Mouse (Mus musculus) small intestine, adult 2 months (tissue): ENCODE results near the gene 9230112D13Rik. TPM values are rescaled to one million over a fixed set of nuclear protein-coding genes. Genes with fewer than 3 reads are reported as not detected.
A peak's percentile ranks its signal among the peaks of the same experiment; 100 is the strongest.

Experiments
- H3K27ac ChIP-seq: fragments of 200-500 bp; 2 replicates; pipeline ENCODE4 v1.5.1; 2012; ENCODE audit warnings: low read depth, low read length, control low read depth, inconsistent platforms; ENCODE audit not compliant: insufficient read depth
- H3K27me3 ChIP-seq: fragments of 200-500 bp; 2 replicates; pipeline ENCODE4 v1.6.1; 2012; ENCODE audit warnings: mild to moderate bottlenecking, moderate library complexity, low read length, inconsistent platforms; ENCODE audit not compliant: control insufficient read depth, insufficient read depth
- H3K36me3 ChIP-seq: fragments of 200-500 bp; 2 replicates; pipeline ENCODE4 v1.6.1; 2012; ENCODE audit warnings: mild to moderate bottlenecking, low read length, control low read depth, inconsistent platforms; ENCODE audit not compliant: control insufficient read depth, insufficient read depth
- H3K4me1 ChIP-seq: fragments of 200-500 bp; 2 replicates; pipeline ENCODE4 v1.6.1; 2012; ENCODE audit warnings: low read length, inconsistent platforms, mixed read lengths; ENCODE audit not compliant: control insufficient read depth, insufficient read depth, insufficient read length
- H3K4me3 ChIP-seq: fragments of 200-500 bp; 2 replicates; pipeline ENCODE4 v1.5.1; 2012; ENCODE audit warnings: low read depth, mild to moderate bottlenecking, control low read depth, inconsistent platforms, low read length, moderate library complexity
- CTCF ChIP-seq: fragments of 200-500 bp; IDR thresholded peaks from 2 replicates; pipeline ENCODE4 v1.5.1; 2012; ENCODE audit warnings: low read depth, mild to moderate bottlenecking, control low read depth, inconsistent platforms, low read length, moderate library complexity, mixed read lengths; ENCODE audit not compliant: insufficient replicate concordance, insufficient read length; ENCODE audit errors: extremely low read depth
- POLR2A ChIP-seq: fragments of 200-500 bp; IDR thresholded peaks from 2 replicates; pipeline ENCODE4 v1.6.1; 2012; ENCODE audit warnings: low read depth, mild to moderate bottlenecking, control low read depth, inconsistent platforms, low read length, moderate library complexity
- WGBS: fragments of 180-500 bp; shearing (Covaris S2); methylation state at CpG from one replicate; pipeline ENCODE4 v1.1.7; 2018; 5-methylcytosine and 5-hydroxymethylcytosine counted together
- polyA plus RNA-seq: library from polyadenylated mRNA; depleted of rRNA; stranded (reverse); fragments of >200 nt; gene quantifications from 2 replicates; pipeline ENCODE4 v1.2.3, GENCODE M21; 2012; rRNA removed

The 9230112D13Rik gene
- polyA plus RNA-seq, 1 experiment, result not detected

DNA sequence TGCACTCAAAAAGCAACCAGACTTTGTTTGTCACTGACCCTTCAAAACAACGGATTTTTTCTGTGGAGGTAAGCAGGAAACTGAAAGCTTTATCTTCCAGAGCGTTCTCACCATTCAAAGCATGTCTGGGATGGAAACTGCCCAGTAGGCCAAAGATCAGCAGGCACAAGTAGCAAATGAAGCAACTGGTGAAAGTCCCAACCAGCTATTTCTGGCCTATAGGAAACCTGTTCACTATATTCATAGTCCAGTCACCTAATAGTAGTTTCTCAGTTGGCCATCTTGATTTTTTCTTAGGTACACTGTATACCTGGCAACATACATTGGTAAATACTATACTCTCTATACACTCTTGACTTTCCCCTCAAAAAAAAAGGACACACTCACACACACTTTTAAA lies 32.7 kb downstream of the 9230112D13Rik start:
- Histone ChIP-seq H3K4me3 (no peak overlapping the region), H3K27me3 (no peaks in the 10 kb centered on the region), H3K4me1 (peaks cover 18% of the 10 kb centered on the region; the same call in 1 of the 2 replicates), H3K27ac (peak overlapping the region; percentile 59), H3K36me3 (no peaks in the 10 kb centered on the region)
- TF ChIP-seq CTCF, result no peak
- TF ChIP-seq POLR2A, result no peak
- 7% methylated on average over 2 of the region's 2 CpGs for WGBS

- no peak overlapping the region for H3K27ac ChIP-seq
- TF ChIP-seq POLR2A, result no peak
- TF ChIP-seq CTCF, result no peak
- 77% methylated on average over 8 of the region's 8 CpGs for WGBS
- no peaks in the 10 kb centered on the region for H3K27me3 ChIP-seq
- H3K36me3 ChIP-seq, result no peaks in the 10 kb centered on the region
- H3K4me1 ChIP-seq, result peaks cover 14% of the 10 kb centered on the region; the same call in 1 of the 2 replicates
- no peak overlapping the region for H3K4me3 ChIP-seq
These were observed 36.4 kb downstream of the 9230112D13Rik start for GRCm38 (mm10) chr14:34486169-34486568.

GRCm38 (mm10) chr14:34483469-34484341 lies 38.9 kb downstream of the 9230112D13Rik start:
- TF ChIP-seq CTCF (no peak), POLR2A (no peak)
- peaks cover 5% of the 10 kb centered on the region; the same call in 1 of the 2 replicates for H3K4me1 ChIP-seq
- WGBS, result 80% methylated on average over 6 of the region's 6 CpGs
- H3K36me3 ChIP-seq, result no peaks in the 10 kb centered on the region
- no peak overlapping the region for H3K4me3 ChIP-seq
- H3K27ac ChIP-seq, result no peak overlapping the region
- H3K27me3 ChIP-seq, result no peaks in the 10 kb centered on the region

GRCm38 (mm10) chr14:34471591-34471990 lies 51.0 kb downstream of the 9230112D13Rik start:
- Histone ChIP-seq H3K27me3 (no peaks in the 10 kb centered on the region), H3K27ac (no peak overlapping the region), H3K4me1 (no peaks in the 10 kb centered on the region; the same call in 1 of the 2 replicates), H3K36me3 (no peaks in the 10 kb centered on the region), H3K4me3 (no peak overlapping the region)
- no peak for TF ChIP-seq POLR2A
- TF ChIP-seq CTCF, result no peak

DNA sequence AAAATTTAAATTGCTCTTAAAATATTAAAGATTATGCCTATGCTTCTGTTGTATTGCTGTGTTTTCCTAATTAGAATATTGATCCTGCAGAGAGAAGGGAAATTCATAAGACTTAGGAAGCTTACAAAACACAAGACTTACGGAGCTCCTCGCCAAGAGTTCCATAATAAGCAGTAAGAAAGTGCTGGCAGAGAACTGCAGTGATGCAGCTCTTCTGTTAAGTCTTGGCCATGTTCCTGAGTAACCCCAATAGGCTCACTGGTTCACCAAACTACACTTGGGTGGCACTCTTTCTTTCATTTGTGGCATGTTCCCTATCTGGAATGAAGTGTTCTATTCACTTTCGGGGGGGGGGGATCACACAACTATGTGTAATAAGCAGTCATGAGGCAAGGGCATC lies 56.3 kb downstream of the 9230112D13Rik start:
- TF ChIP-seq CTCF (no peak), POLR2A (no peak)
- H3K4me3 ChIP-seq, result no peak overlapping the region
- H3K4me1 ChIP-seq, result no peaks in the 10 kb centered on the region; the same call in 1 of the 2 replicates
- WGBS, result 71% methylated on average over 3 of the region's 3 CpGs
- H3K27ac ChIP-seq, result no peak overlapping the region
- no peaks in the 10 kb centered on the region for H3K27me3 ChIP-seq
- no peaks in the 10 kb centered on the region for H3K36me3 ChIP-seq

Other genes with a start within 250 kb of the 9230112D13Rik start
- 0.19 and 0.79 TPM in 2 replicates for gene Shld2, start 212.3 kb downstream of the 9230112D13Rik start, polyA plus RNA-seq
- gene Glud1, start 212.1 kb downstream of the 9230112D13Rik start, polyA plus RNA-seq, result 33.8 and 223 TPM in 2 replicates
- not detected in 2 replicates for gene Fam25c, start 167.4 kb downstream of the 9230112D13Rik start, polyA plus RNA-seq
- gene Sncg, start 148.0 kb downstream of the 9230112D13Rik start, polyA plus RNA-seq, result 4.4 and 4.8 TPM in 2 replicates
- gene Mmrn2, start 147.3 kb downstream of the 9230112D13Rik start, polyA plus RNA-seq, result 3.5 and 5.5 TPM in 2 replicates
- 2.4 and 3.3 TPM in 2 replicates for gene Bmpr1a, start 19.5 kb downstream of the 9230112D13Rik start, polyA plus RNA-seq
- gene Ldb3, start 65.9 kb upstream of the 9230112D13Rik start, polyA plus RNA-seq, result 29.9 and 102 TPM in 2 replicates
- not detected in 2 replicates for gene Opn4, start 77.3 kb upstream of the 9230112D13Rik start, polyA plus RNA-seq
- gene Wapl, start 151.1 kb upstream of the 9230112D13Rik start, polyA plus RNA-seq, result 2.1 and 6.0 TPM in 2 replicates